Mouse (Mus musculus) heart, postnatal 36 days (tissue): Measurements from ENCODE around the gene Stard5. TPM values are rescaled to one million over a fixed set of nuclear protein-coding genes. Genes with fewer than 3 reads are reported as not detected.

Source experiments
- DNase-seq, 2 experiments: peaks; one replicate each; pipeline ENCODE4 v3.0.0; 2021 to 2022
- intact Hi-C: fragments of 180-260 bp; cut with DNase I; formaldehyde crosslinking; loops from one replicate; pipeline ENCODE4 v1.15.1; 2025
- total RNA-seq, 2 experiments: library from RNA; stranded (reverse); gene quantifications; 2 replicates each; pipeline ENCODE4 v1.2.3; 2021

The Stard5 gene
- 10 to 100 TPM; 10.9 to 11.7 TPM for total RNA-seq

GRCm38 (mm10) chr7:83631828-83632681, at the start of gene Stard5:
TSS of gene Stard5 (plus strand) at chr7:83631959.
- intact Hi-C loops, result loop anchor here (2.0 to 10.0 kb wide), 3 partner anchors 23 to 767 kb away; partner anchors contain the start of gene Mex3b
- peak; percentile 91 to 93 for DNase-seq

GRCm38 (mm10) chr7:83584639-83585471, 46.9 kb upstream of the Stard5 start, which contains the start of gene Tmc3:
TSS of gene Tmc3 (plus strand) at chr7:83584927.
- peak; percentile 65 for DNase-seq
- intact Hi-C loops, result no loop called here

GRCm38 (mm10) chr7:83594056-83594455, 37.7 kb upstream of the Stard5 start:
- intact Hi-C loops, result no loop called here
- no peak for DNase-seq

GRCm38 (mm10) chr7:83597063-83597462, 34.7 kb upstream of the Stard5 start:
- DNase-seq, result no peak

GRCm38 (mm10) chr7:83598997-83599912, 32.5 kb upstream of the Stard5 start:
- intact Hi-C loops, result no loop called here
- DNase-seq, result no peak

More at GRCm38 (mm10) chr7:83597063-83597462, 34.7 kb upstream of the Stard5 start:
- intact Hi-C loops, result no loop called here

- peak; percentile 63 to 71 for DNase-seq
- intact Hi-C loops, result loop anchor here (2.0 kb wide), 1 partner anchor 31 kb away; no protein-coding TSS in a partner anchor
Observed at GRCm38 (mm10) chr7:83599913-83600286, 31.9 kb upstream of the Stard5 start.

GRCm38 (mm10) chr7:83604180-83604944, 27.4 kb upstream of the Stard5 start:
- intact Hi-C loops, result no loop called here
- DNase-seq, result no peak

GRCm38 (mm10) chr7:83606796-83607195, 25.0 kb upstream of the Stard5 start:
- intact Hi-C loops, result no loop called here

GRCm38 (mm10) chr7:83609891-83610290, 21.9 kb upstream of the Stard5 start:
- no peak for DNase-seq

More at GRCm38 (mm10) chr7:83606796-83607195, 25.0 kb upstream of the Stard5 start:
- DNase-seq, result no peak

GRCm38 (mm10) chr7:83611886-83612285, 19.9 kb upstream of the Stard5 start:
- intact Hi-C loops, result no loop called here
- DNase-seq, result no peak

More at GRCm38 (mm10) chr7:83609891-83610290, 21.9 kb upstream of the Stard5 start:
- intact Hi-C loops, result no loop called here

- DNase-seq, result no peak
- intact Hi-C loops, result no loop called here
Observed at GRCm38 (mm10) chr7:83615272-83615671, 16.5 kb upstream of the Stard5 start.

- no peak for DNase-seq
- intact Hi-C loops, result no loop called here
Observed at GRCm38 (mm10) chr7:83615815-83616214, 15.9 kb upstream of the Stard5 start.

- intact Hi-C loops, result no loop called here
- no peak for DNase-seq
Observed at GRCm38 (mm10) chr7:83616268-83616667, 15.5 kb upstream of the Stard5 start.

GRCm38 (mm10) chr7:83618709-83619108, 13.1 kb upstream of the Stard5 start:
- DNase-seq, result no peak
- intact Hi-C loops, result no loop called here

GRCm38 (mm10) chr7:83622582-83622981, 9.2 kb upstream of the Stard5 start:
- intact Hi-C loops, result no loop called here
- DNase-seq, result no peak

- intact Hi-C loops, result no loop called here
- no peak for DNase-seq
Observed at GRCm38 (mm10) chr7:83624065-83624464, 7.7 kb upstream of the Stard5 start.

- DNase-seq, result no peak
- intact Hi-C loops, result no loop called here
Observed at GRCm38 (mm10) chr7:83626557-83627257, 5.1 kb upstream of the Stard5 start.

GRCm38 (mm10) chr7:83627369-83627768, 4.4 kb upstream of the Stard5 start:
- intact Hi-C loops, result no loop called here
- DNase-seq, result no peak
